Mouse (Mus musculus) intestine, embryonic 14.5 days (tissue): Measurements from ENCODE around the gene Nxn. TPM values are rescaled to one million over a fixed set of nuclear protein-coding genes. Genes with fewer than 3 reads are reported as not detected.

Experiments used
- ATAC-seq: fragments of 200-750 bp; cut with Nextera tagmentation; replicated peaks from 2 replicates; pipeline ENCODE4 v1.8.0; 2017; ENCODE audit warnings: low read depth, moderate number of reproducible peaks, moderate TSS enrichment, moderate library complexity; ENCODE audit not compliant: low FRiP score, low TSS enrichment
- DNase-seq: peaks from one replicate; pipeline ENCODE4 v3.0.0-alpha.2; 2018; ENCODE audit warnings: low spot score
- H3K27ac ChIP-seq: fragments of 300-500 bp; sonication (generic); 2 replicates; pipeline ENCODE4 v1.5.1; 2014; ENCODE audit warnings: low read depth, mild to moderate bottlenecking, control low read depth
- H3K27me3 ChIP-seq: fragments of 300-500 bp; sonication (generic); replicated peaks from 2 replicates; pipeline ENCODE4 v1.6.1; 2014; ENCODE audit warnings: low read length, control low read depth; ENCODE audit not compliant: control insufficient read depth, insufficient read depth
- H3K36me3 ChIP-seq: fragments of 300-500 bp; sonication (generic); 2 replicates; pipeline ENCODE4 v1.6.1; 2014; ENCODE audit warnings: low read length, control low read depth; ENCODE audit not compliant: control insufficient read depth, insufficient read depth
- H3K4me1 ChIP-seq: fragments of 300-500 bp; sonication (generic); replicated peaks from 2 replicates; pipeline ENCODE4 v1.6.1; 2014; ENCODE audit warnings: low read length, control low read depth, mixed read lengths; ENCODE audit not compliant: control insufficient read depth, insufficient read depth
- H3K4me2 ChIP-seq: fragments of 300-500 bp; sonication (generic); 2 replicates; pipeline ENCODE4 v1.6.1; 2014; ENCODE audit warnings: low read length
- H3K4me3 ChIP-seq: fragments of 300-500 bp; sonication (generic); 2 replicates; pipeline ENCODE4 v1.5.1; 2014; ENCODE audit warnings: low read depth, low read length, control low read depth, mixed read lengths
- H3K9ac ChIP-seq: fragments of 300-500 bp; sonication (generic); 2 replicates; pipeline ENCODE4 v1.6.1; 2014; ENCODE audit warnings: mild to moderate bottlenecking, low read length
- H3K9me3 ChIP-seq: fragments of 300-500 bp; sonication (generic); 2 replicates; pipeline ENCODE4 v1.6.1; 2016; ENCODE audit warnings: low read length, control low read depth; ENCODE audit not compliant: control insufficient read depth
- WGBS: fragments of 180-500 bp; shearing (Covaris S2); extraction: QIAGEN DNeasy Blood & Tissue Kit; methylation state at CpG from one replicate; pipeline ENCODE4 v1.1.7; 2014; 5-methylcytosine and 5-hydroxymethylcytosine counted together
- polyA plus RNA-seq: library from polyadenylated mRNA; unstranded; fragments of >200 nt; fragmentation: Nextera tagmentation; extraction: Ambion mirVana; gene quantifications from 2 replicates; pipeline ENCODE4 v1.2.1, GENCODE M21; 2014

Nxn gene
- polyA plus RNA-seq, 1 experiment from 2014 or later: 45.8 TPM

DNA sequence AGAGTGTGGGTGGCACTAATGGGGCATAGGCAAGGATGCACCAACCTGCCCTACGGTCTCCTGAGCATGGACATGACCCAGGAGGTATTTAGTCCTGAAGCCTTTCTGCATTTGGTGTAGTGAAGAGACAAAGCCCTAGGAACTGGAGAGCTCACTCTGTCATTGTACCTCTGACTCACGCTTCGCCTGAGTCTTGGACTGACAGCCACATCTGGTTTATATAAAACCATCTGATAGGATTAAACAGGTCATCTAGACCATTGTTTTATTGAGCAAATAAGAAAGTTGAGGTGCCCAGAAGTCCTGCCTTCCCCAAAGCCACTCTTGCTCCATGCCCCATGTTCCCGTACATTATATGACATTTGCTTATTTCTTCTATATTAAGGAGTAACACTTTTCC lies 93.4 kb downstream of the Nxn start:
- Histone ChIP-seq H3K4me1 (peaks cover 31% of the 10 kb centered on the region), H3K36me3 (no peaks in the 10 kb centered on the region), H3K9ac (no peak overlapping the region), H3K27ac (no peak overlapping the region), H3K4me3 (no peak overlapping the region), H3K9me3 (no peaks in the 10 kb centered on the region), H3K4me2 (no peak overlapping the region), H3K27me3 (no peaks in the 10 kb centered on the region)
- WGBS: 60% methylated on average over 4 of the region's 4 CpGs
- ATAC-seq (no peak), DNase-seq (no peak)

DNA sequence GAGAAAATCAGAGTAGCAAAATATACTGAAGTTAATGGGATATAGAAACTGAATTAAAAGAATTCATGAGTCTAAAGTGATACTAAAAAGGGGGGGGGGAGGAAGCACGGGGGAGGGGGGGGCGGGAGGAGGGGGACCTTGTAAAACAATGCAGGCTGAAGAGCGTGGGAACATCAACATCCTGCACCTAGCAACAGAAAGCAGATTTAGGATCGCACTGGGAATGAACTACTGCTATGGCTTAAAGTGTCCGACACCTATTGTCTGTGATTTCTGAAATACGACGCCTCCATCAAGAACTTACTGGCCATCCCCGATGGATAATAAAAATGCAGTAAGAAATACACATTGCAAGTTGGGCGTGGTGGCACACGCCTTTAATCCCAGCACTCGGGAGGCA lies 95.6 kb downstream of the Nxn start:
- no peak overlapping the region for H3K4me3 ChIP-seq
- no peaks in the 10 kb centered on the region for H3K9me3 ChIP-seq
- no peaks in the 10 kb centered on the region for H3K36me3 ChIP-seq
- 73% methylated on average over 11 of the region's 11 CpGs for WGBS
- H3K27ac ChIP-seq: no peak overlapping the region
- no peak overlapping the region for H3K4me2 ChIP-seq
- H3K27me3 ChIP-seq: no peaks in the 10 kb centered on the region
- H3K4me1 ChIP-seq: peaks cover 17% of the 10 kb centered on the region
- ATAC-seq (no peak), DNase-seq (no peak)
- no peak overlapping the region for H3K9ac ChIP-seq

DNA sequence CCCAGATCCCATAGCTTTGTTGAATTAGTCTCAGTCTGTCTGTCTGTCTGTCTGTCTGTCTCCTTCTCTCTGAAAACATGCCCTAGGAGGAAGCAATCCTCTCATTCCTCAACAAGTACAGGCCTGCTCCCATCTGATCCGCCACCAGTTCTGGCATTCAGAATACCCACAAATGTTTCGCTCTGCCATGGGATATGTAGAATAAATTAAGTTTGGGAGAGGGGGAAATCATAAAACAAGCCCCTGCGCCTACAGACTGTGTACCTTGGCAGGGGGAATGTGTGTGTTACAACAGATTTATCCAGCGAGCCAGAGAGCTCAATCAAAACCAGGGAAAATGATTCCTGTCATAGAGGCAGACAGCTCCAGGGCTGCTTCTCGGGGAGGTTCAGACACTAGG lies 98.1 kb downstream of the Nxn start:
- no peak overlapping the region for H3K4me3 ChIP-seq
- ATAC-seq: no peak
- H3K27me3 ChIP-seq: no peaks in the 10 kb centered on the region
- H3K9ac ChIP-seq: no peak overlapping the region
- 74% methylated on average over 5 of the region's 5 CpGs for WGBS
- no peaks in the 10 kb centered on the region for H3K36me3 ChIP-seq
- no peak for DNase-seq
- H3K27ac ChIP-seq: no peak overlapping the region
- H3K4me1 ChIP-seq: peaks cover 21% of the 10 kb centered on the region
- H3K4me2 ChIP-seq: no peak overlapping the region
- no peaks in the 10 kb centered on the region for H3K9me3 ChIP-seq

DNA sequence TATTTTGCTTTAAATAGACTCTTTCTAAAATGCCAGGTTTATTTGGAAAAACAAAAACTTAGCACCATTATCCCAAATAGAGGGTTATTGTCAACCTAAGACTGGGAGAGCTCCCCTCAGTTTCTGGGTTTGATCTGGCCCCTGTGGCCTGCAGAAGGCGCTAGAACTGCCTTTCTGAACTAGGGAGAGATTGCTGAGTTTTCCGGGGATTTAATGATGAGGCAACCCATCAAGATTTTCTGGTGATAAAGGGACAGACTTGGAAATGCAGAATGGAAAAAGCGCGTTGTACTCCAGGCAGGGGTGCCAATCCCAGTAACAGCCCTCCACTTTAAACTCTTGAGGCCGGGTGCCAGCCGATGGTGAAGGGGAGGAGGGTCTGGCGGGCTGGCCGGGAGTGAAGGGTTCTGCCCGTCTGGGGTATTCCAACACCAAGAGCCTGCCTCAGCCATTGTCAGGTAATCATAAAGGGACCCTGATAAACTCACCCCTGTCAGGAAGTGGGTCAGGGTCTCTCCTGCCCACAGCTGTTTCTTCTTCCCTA lies 100.4 kb downstream of the Nxn start:
- H3K4me3 ChIP-seq: no peak overlapping the region
- no peak overlapping the region for H3K4me2 ChIP-seq
- no peaks in the 10 kb centered on the region for H3K27me3 ChIP-seq
- H3K9ac ChIP-seq: no peak overlapping the region
- H3K4me1 ChIP-seq: peaks cover 42% of the 10 kb centered on the region
- no peaks in the 10 kb centered on the region for H3K36me3 ChIP-seq
- no peak overlapping the region for H3K27ac ChIP-seq
- H3K9me3 ChIP-seq: no peaks in the 10 kb centered on the region
- ATAC-seq (no peak), DNase-seq (no peak)
- 63% methylated on average over 9 of the region's 9 CpGs for WGBS

DNA sequence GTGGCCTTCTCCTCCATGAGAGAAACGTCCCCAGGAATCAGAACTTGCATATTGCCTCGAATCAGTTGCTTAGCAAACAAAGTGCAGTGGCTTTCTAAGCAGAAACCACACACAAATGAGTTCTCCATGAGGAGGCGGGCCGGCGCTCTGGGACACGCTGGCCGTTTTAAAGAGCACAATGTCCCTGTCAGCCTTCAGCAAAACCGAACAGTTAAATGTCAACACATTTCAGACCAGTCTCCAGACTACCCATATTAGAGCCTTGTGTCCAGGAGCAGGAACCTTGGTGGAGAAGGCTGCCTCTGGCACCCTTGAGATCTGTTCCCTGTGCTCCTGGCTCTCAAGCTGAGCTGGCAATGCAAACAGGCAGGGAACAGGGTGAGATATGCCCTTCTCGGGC lies 101.7 kb downstream of the Nxn start:
- ATAC-seq: no peak
- no peak overlapping the region for H3K4me2 ChIP-seq

DNA sequence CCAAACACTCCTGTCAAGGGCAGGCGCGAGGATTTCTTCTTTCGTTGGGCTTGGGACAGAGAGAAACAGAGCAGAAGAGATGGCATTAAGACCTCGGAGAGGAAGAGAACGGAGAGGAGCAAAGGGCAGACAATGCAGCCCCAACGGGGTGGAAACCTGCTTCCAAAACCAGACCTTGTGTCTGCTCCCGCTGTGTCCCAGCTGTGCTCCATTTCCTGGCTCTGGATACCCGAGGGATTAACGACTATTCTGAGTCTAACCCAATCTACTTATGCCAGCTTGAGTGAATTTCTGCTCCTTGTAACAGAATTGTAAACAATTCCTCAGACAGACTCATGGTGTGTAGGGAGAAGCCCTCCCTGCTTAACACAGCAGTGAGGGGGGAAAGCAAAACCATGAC lies 104.1 kb downstream of the Nxn start:
- Histone ChIP-seq H3K4me3 (no peak overlapping the region), H3K27ac (peak overlapping the region; percentile 64), H3K9ac (no peak overlapping the region), H3K36me3 (no peaks in the 10 kb centered on the region), H3K9me3 (no peaks in the 10 kb centered on the region), H3K4me1 (peaks cover 53% of the 10 kb centered on the region), H3K27me3 (no peaks in the 10 kb centered on the region), H3K4me2 (no peak overlapping the region; the same call in 1 of the 2 replicates)
- WGBS: 21% methylated on average over 9 of the region's 9 CpGs
- no peak for DNase-seq
- no peak for ATAC-seq

More for the DNA sequence above, 101.7 kb downstream of the Nxn start:
- Histone ChIP-seq H3K9ac (no peak overlapping the region), H3K27ac (no peak overlapping the region), H3K36me3 (no peaks in the 10 kb centered on the region), H3K9me3 (no peaks in the 10 kb centered on the region), H3K27me3 (no peaks in the 10 kb centered on the region), H3K4me1 (peaks cover 41% of the 10 kb centered on the region), H3K4me3 (no peak overlapping the region)
- DNase-seq: no peak
- WGBS: 70% methylated on average over 9 of the region's 9 CpGs

DNA sequence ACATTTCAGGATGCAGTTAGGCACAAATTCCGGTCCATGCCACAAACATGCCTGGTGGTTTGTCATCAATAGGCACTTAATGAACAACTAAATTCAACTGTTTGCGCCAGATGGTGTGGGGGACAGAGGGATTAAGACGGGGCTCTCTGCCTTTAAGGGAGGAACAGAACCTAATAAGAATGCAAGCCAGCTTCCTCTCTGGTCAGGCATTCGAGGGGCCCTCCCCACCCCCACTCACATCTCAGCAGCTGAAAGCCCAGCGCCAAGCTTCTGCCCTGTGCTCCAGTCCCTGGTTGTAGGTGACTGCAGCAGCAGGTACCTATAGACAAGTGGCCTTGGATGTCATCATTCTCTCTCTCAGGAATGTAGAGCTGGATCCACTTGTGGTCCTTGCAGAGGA lies 104.9 kb downstream of the Nxn start:
- Histone ChIP-seq H3K4me2 (no peak overlapping the region), H3K27me3 (no peaks in the 10 kb centered on the region), H3K36me3 (no peaks in the 10 kb centered on the region), H3K9me3 (no peaks in the 10 kb centered on the region), H3K4me3 (no peak overlapping the region), H3K27ac (no peak overlapping the region), H3K4me1 (peaks cover 55% of the 10 kb centered on the region), H3K9ac (no peak overlapping the region)
- WGBS: 67% methylated on average over 5 of the region's 5 CpGs
- ATAC-seq (no peak), DNase-seq (no peak)

DNA sequence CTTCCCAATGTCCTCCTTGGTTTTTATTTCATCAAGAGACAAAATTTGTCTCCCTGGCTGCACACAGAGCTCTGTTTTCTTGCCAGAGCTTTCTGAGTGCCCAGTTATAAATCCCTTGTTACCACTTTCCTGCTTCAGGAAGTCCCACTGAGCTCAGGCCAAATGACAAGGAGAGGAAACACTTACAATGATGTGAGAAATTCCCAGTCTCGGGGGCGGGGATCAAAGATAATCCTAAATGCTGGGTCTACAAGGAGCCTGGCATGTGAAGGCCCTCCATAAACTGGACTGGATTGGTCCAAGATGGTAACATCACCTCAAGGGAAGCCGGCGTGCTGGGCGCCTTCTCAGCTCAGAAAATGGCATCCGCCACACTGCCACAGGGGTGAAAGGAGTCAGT lies 106.1 kb downstream of the Nxn start:
- Histone ChIP-seq H3K36me3 (no peaks in the 10 kb centered on the region), H3K9me3 (no peaks in the 10 kb centered on the region), H3K27ac (peak overlapping the region; percentile 71), H3K9ac (no peak overlapping the region; the same call in 1 of the 2 replicates), H3K27me3 (no peaks in the 10 kb centered on the region), H3K4me2 (peak overlapping the region; percentile 31), H3K4me1 (peaks cover 55% of the 10 kb centered on the region), H3K4me3 (no peak overlapping the region)
- DNase-seq (no peak), ATAC-seq (no peak)
- WGBS: 72% methylated on average over 6 of the region's 6 CpGs

DNA sequence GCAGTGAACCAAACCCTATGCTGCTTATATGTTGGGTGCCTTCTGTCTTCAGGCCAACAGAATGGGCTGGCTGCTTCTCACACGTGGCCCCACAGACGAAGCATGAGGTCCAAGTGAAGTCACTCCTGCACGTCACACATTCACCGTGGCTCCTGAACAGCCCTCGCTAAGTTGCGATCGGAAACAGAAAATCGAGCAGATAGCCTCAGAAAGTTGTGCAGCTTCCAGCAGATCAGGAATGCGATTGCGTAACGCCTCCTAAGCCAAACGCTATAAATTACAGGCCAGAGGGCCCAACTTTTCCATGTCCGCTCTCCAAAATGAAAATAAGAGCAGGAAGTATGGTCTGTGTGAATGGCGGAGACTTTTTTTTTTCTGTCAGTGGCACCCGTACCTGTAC lies 106.5 kb downstream of the Nxn start:
- 0 out of 2 replicates have a peak, but pooled peaks have one; percentile 8 for ATAC-seq
- H3K36me3 ChIP-seq: no peaks in the 10 kb centered on the region
- no peak overlapping the region for H3K4me3 ChIP-seq
- H3K4me2 ChIP-seq: peak overlapping the region; percentile 31
- no peak overlapping the region; the same call in 1 of the 2 replicates for H3K9ac ChIP-seq
- 31% methylated on average over 15 of the region's 15 CpGs for whole genome bisulfite sequencing
- no peaks in the 10 kb centered on the region for H3K27me3 ChIP-seq
- peaks cover 56% of the 10 kb centered on the region for H3K4me1 ChIP-seq
- peak overlapping the region; percentile 71 for H3K27ac ChIP-seq
- no peak for DNase-seq
- H3K9me3 ChIP-seq: no peaks in the 10 kb centered on the region
